Mouse (Mus musculus): ENCODE results near the gene Gm21905. TPM values are rescaled to one million over a fixed set of nuclear protein-coding genes. Genes with fewer than 3 reads are reported as not detected.

The Gm21905 gene
- polyA plus RNA-seq, 1 experiment from 2014 or later = not detected

Other genes starting within 250 kb of the Gm21905 start
- gene Atp8a1, start 99.0 kb downstream of the Gm21905 start, polyA plus RNA-seq (2015; fragmentation: Nextera tagmentation; extraction: Ambion mirVana) = 41.5 and 43.7 TPM in 2 replicates
- gene Gm5108, start 4.8 kb downstream of the Gm21905 start, polyA plus RNA-seq (2015; fragmentation: Nextera tagmentation; extraction: Ambion mirVana) = not detected in 2 replicates
- not detected in 2 replicates for gene Grxcr1, start 85.4 kb upstream of the Gm21905 start, polyA plus RNA-seq (2015; fragmentation: Nextera tagmentation; extraction: Ambion mirVana)

Measured in forebrain, embryonic 16.5 days (tissue).